Mouse (Mus musculus) brain, embryonic 14.5 days (tissue): ENCODE measurements around the gene Ugt2a1.

Experiments used
- CTCF ChIP-seq: fragments of 200-500 bp; IDR thresholded peaks from 2 replicates; pipeline ENCODE4 v1.5.1; 2012; ENCODE audit warnings: inconsistent platforms, mild to moderate bottlenecking, moderate library complexity, borderline replicate concordance; ENCODE audit not compliant: insufficient read depth, insufficient read length; ENCODE audit errors: extremely low read depth
- POLR2A ChIP-seq: fragments of 200-500 bp; IDR thresholded peaks from 2 replicates; pipeline ENCODE4 v1.6.1; 2012; ENCODE audit warnings: mild to moderate bottlenecking, inconsistent platforms, borderline replicate concordance; ENCODE audit not compliant: poor library complexity, insufficient read depth, insufficient read length, severe bottlenecking; ENCODE audit errors: extremely low read depth

- TF ChIP-seq POLR2A (no peak), CTCF (no peak)
These were observed 65.0 kb downstream of the Ugt2a1 start for GRCm38 (mm10) chr5:87425676-87426075.
